Mouse (Mus musculus) limb, embryonic 13.5 days (tissue): Measurements from ENCODE around the gene B4galt3. TPM values are rescaled to one million over a fixed set of nuclear protein-coding genes. Genes with fewer than 3 reads are reported as not detected.

ENCODE experiments used
- ATAC-seq: fragments of 200-750 bp; cut with Nextera tagmentation; 2 replicates; pipeline ENCODE4 v1.8.0; 2017; ENCODE audit warnings: low read depth, moderate number of reproducible peaks, moderate TSS enrichment; ENCODE audit not compliant: low FRiP score
- H3K27ac ChIP-seq: fragments of 300-500 bp; sonication (generic); 2 replicates; pipeline ENCODE4 v1.5.1; 2015; ENCODE audit warnings: inconsistent platforms, mild to moderate bottlenecking, moderate library complexity
- H3K27me3 ChIP-seq: fragments of 300-500 bp; sonication (generic); 2 replicates; pipeline ENCODE4 v1.6.1; 2015; ENCODE audit warnings: mild to moderate bottlenecking, inconsistent platforms
- H3K36me3 ChIP-seq: fragments of 300-500 bp; sonication (generic); 2 replicates; pipeline ENCODE4 v1.6.1; 2015; ENCODE audit warnings: inconsistent platforms, mild to moderate bottlenecking, moderate library complexity
- H3K4me1 ChIP-seq: fragments of 300-500 bp; sonication (generic); 2 replicates; pipeline ENCODE4 v1.6.1; 2015; ENCODE audit warnings: inconsistent platforms
- H3K4me2 ChIP-seq: fragments of 300-500 bp; sonication (generic); replicated peaks from 2 replicates; pipeline ENCODE4 v1.6.1; 2015; ENCODE audit warnings: inconsistent platforms, mild to moderate bottlenecking, moderate library complexity
- H3K4me3 ChIP-seq: fragments of 300-500 bp; sonication (generic); 2 replicates; pipeline ENCODE4 v1.5.1; 2015; ENCODE audit warnings: moderate library complexity, mild to moderate bottlenecking, inconsistent platforms
- H3K9ac ChIP-seq: fragments of 300-500 bp; sonication (generic); 2 replicates; pipeline ENCODE4 v1.6.1; 2015; ENCODE audit warnings: mild to moderate bottlenecking, inconsistent platforms
- H3K9me3 ChIP-seq: fragments of 300-500 bp; sonication (generic); 2 replicates; pipeline ENCODE4 v1.6.1; 2016; ENCODE audit warnings: inconsistent platforms
- WGBS: fragments of 180-500 bp; shearing (Covaris S2); methylation state at CpG from one replicate; pipeline ENCODE4 v1.1.7; 2015; 5-methylcytosine and 5-hydroxymethylcytosine counted together
- polyA plus RNA-seq: library from polyadenylated mRNA; unstranded; fragments of >200 nt; fragmentation: Nextera tagmentation; extraction: Ambion mirVana; gene quantifications from 2 replicates; pipeline ENCODE4 v1.2.1, GENCODE M21; 2015

The B4galt3 gene
- polyA plus RNA-seq, 1 experiment from 2014 or later = 94.0 TPM

- no peak overlapping the region for H3K27ac ChIP-seq
- no peak for ATAC-seq
- 89% methylated on average over 18 of the region's 18 CpGs for WGBS
- no peak overlapping the region for H3K4me2 ChIP-seq
- no peak overlapping the region for H3K4me3 ChIP-seq
- no peak overlapping the region for H3K9ac ChIP-seq
- no peaks in the 10 kb centered on the region for H3K9me3 ChIP-seq
- H3K27me3 ChIP-seq = no peaks in the 10 kb centered on the region
- H3K4me1 ChIP-seq = peaks cover 47% of the 10 kb centered on the region
- H3K36me3 ChIP-seq = peaks cover 57% of the 10 kb centered on the region
These were observed 13.3 kb downstream of the B4galt3 start for GRCm38 (mm10) chr1:171283188-171284160.

GRCm38 (mm10) chr1:171284491-171284890 is 14.4 kb downstream of the B4galt3 start:
- no peaks in the 10 kb centered on the region for H3K9me3 ChIP-seq
- H3K4me1 ChIP-seq = peaks cover 49% of the 10 kb centered on the region
- no peak overlapping the region for H3K27ac ChIP-seq
- no peak for ATAC-seq
- H3K27me3 ChIP-seq = no peaks in the 10 kb centered on the region
- no peak overlapping the region for H3K4me2 ChIP-seq
- 85% methylated on average over 15 of the region's 15 CpGs for WGBS
- peaks cover 57% of the 10 kb centered on the region for H3K36me3 ChIP-seq
- H3K4me3 ChIP-seq = no peak overlapping the region
- H3K9ac ChIP-seq = no peak overlapping the region

GRCm38 (mm10) chr1:171285096-171285892 is 15.2 kb downstream of the B4galt3 start:
- Histone ChIP-seq H3K4me2 (no peak overlapping the region; the same call in 1 of the 2 replicates), H3K27me3 (no peaks in the 10 kb centered on the region), H3K36me3 (peaks cover 64% of the 10 kb centered on the region), H3K4me1 (peaks cover 40% of the 10 kb centered on the region), H3K9me3 (no peaks in the 10 kb centered on the region), H3K9ac (no peak overlapping the region; the same call in 1 of the 2 replicates), H3K27ac (0 out of 2 replicates have a peak overlapping the region, but pooled peaks have one; percentile 3), H3K4me3 (no peak overlapping the region)
- no peak for ATAC-seq
- 89% methylated on average over 20 of the region's 20 CpGs for WGBS

GRCm38 (mm10) chr1:171286517-171286916 is 16.4 kb downstream of the B4galt3 start:
- no peak for ATAC-seq
- Histone ChIP-seq H3K9me3 (no peaks in the 10 kb centered on the region), H3K36me3 (peaks cover 64% of the 10 kb centered on the region), H3K4me2 (peak overlapping the region; percentile 79), H3K27ac (no peak overlapping the region), H3K9ac (peak overlapping the region; percentile 96; the same call in 1 of the 2 replicates), H3K27me3 (no peaks in the 10 kb centered on the region), H3K4me3 (peak overlapping the region; percentile 90), H3K4me1 (peaks cover 40% of the 10 kb centered on the region)
- WGBS = 89% methylated on average over 19 of the region's 19 CpGs

- Histone ChIP-seq H3K4me3 (peak within 1 kb of the TSS; percentile 90), H3K27me3 (no peaks in the 10 kb centered on the region), H3K4me1 (peaks cover 32% of the 10 kb centered on the region), H3K9ac (peak within 1 kb of the TSS; percentile 96), H3K9me3 (no peaks in the 10 kb centered on the region), H3K36me3 (peaks cover 59% of the 10 kb centered on the region), H3K27ac (peak within 1 kb of the TSS; percentile 93), H3K4me2 (peak within 1 kb of the TSS; percentile 79)
- under 1% methylated on average over 48 of the region's 49 CpGs for WGBS
- peak; percentile 95 for ATAC-seq
These were observed 17.3 kb downstream of the B4galt3 start, which contains the start of gene Usp21 for GRCm38 (mm10) chr1:171287136-171288081. Gene Usp21, minus strand, starts transcription at chr1:171287991.

GRCm38 (mm10) chr1:171288328-171288727 is 18.2 kb downstream of the B4galt3 start:
- H3K4me3 ChIP-seq = peak overlapping the region; percentile 90
- H3K4me2 ChIP-seq = peak overlapping the region; percentile 79
- H3K36me3 ChIP-seq = peaks cover 51% of the 10 kb centered on the region
- H3K27ac ChIP-seq = peak overlapping the region; percentile 59; the same call in 1 of the 2 replicates
- ATAC-seq = no peak
- WGBS = 60% methylated on average over 4 of the region's 4 CpGs
- H3K9me3 ChIP-seq = no peaks in the 10 kb centered on the region
- peak overlapping the region; percentile 96; the same call in 1 of the 2 replicates for H3K9ac ChIP-seq
- peaks cover 33% of the 10 kb centered on the region for H3K4me1 ChIP-seq
- no peaks in the 10 kb centered on the region for H3K27me3 ChIP-seq

- H3K27me3 ChIP-seq = peaks cover 19% of the 10 kb centered on the region
- H3K4me3 ChIP-seq = peak overlapping the region; percentile 66
- no peaks in the 10 kb centered on the region for H3K9me3 ChIP-seq
- 75% methylated on average over 3 of the region's 3 CpGs for WGBS
- peak overlapping the region; percentile 84 for H3K4me2 ChIP-seq
- no peak overlapping the region for H3K9ac ChIP-seq
- H3K36me3 ChIP-seq = peaks cover 19% of the 10 kb centered on the region
- ATAC-seq = no peak
- H3K4me1 ChIP-seq = peaks cover 15% of the 10 kb centered on the region
- no peak overlapping the region; the same call in 1 of the 2 replicates for H3K27ac ChIP-seq
These were observed 23.2 kb downstream of the B4galt3 start for GRCm38 (mm10) chr1:171293351-171293750.

GRCm38 (mm10) chr1:171293906-171294297 is 23.8 kb downstream of the B4galt3 start:
- Histone ChIP-seq H3K4me3 (peak overlapping the region; percentile 66), H3K27me3 (peaks cover 20% of the 10 kb centered on the region), H3K9ac (peak overlapping the region; percentile 84), H3K27ac (peak overlapping the region; percentile 95), H3K4me1 (peaks cover 10% of the 10 kb centered on the region), H3K36me3 (peaks cover 13% of the 10 kb centered on the region), H3K9me3 (no peaks in the 10 kb centered on the region), H3K4me2 (peak overlapping the region; percentile 84)
- 24% methylated on average over 5 of the region's 5 CpGs for WGBS
- ATAC-seq = no peak

GRCm38 (mm10) chr1:171294298-171295062 is 24.4 kb downstream of the B4galt3 start, which contains the start of gene Ufc1:
Gene Ufc1, minus strand, starts transcription at chr1:171295024.
- peaks cover 7% of the 10 kb centered on the region for H3K36me3 ChIP-seq
- peak within 1 kb of the TSS; percentile 84 for H3K9ac ChIP-seq
- H3K4me1 ChIP-seq = peaks cover 10% of the 10 kb centered on the region
- peak within 1 kb of the TSS; percentile 95 for H3K27ac ChIP-seq
- H3K4me3 ChIP-seq = peak within 1 kb of the TSS; percentile 66
- peaks cover 20% of the 10 kb centered on the region for H3K27me3 ChIP-seq
- WGBS = under 1% methylated on average over 42 of the region's 42 CpGs
- peak within 1 kb of the TSS; percentile 84 for H3K4me2 ChIP-seq
- peak; percentile 86 for ATAC-seq
- no peaks in the 10 kb centered on the region for H3K9me3 ChIP-seq

- Histone ChIP-seq H3K9ac (peak overlapping the region; percentile 84), H3K4me3 (peak overlapping the region; percentile 66), H3K9me3 (no peaks in the 10 kb centered on the region), H3K4me2 (peak overlapping the region; percentile 84), H3K36me3 (peaks cover 2% of the 10 kb centered on the region), H3K27ac (peak overlapping the region; percentile 95), H3K27me3 (peaks cover 20% of the 10 kb centered on the region), H3K4me1 (peaks cover 10% of the 10 kb centered on the region)
- 19% methylated on average over 3 of the region's 3 CpGs for WGBS
- peak; percentile 28; the same call in 1 of the 2 replicates for ATAC-seq
These were observed 24.9 kb downstream of the B4galt3 start for GRCm38 (mm10) chr1:171295063-171295402.
